Mouse (Mus musculus) ES-Bruce4 (cell line): ENCODE measurements around the gene Mknk1.

Source experiments
- CTCF ChIP-seq: IDR thresholded peaks from one replicate; pipeline ENCODE4 v1.8.1; 2011; ENCODE audit warnings: low read depth, low read length
- EP300 ChIP-seq: IDR thresholded peaks from 2 replicates; pipeline ENCODE4 v1.6.1; 2011; ENCODE audit warnings: low read depth, low read length; ENCODE audit not compliant: insufficient read depth
- POLR2A ChIP-seq: IDR thresholded peaks from one replicate; pipeline ENCODE4 v1.8.1; 2011; ENCODE audit warnings: low read length; ENCODE audit not compliant: insufficient read depth

- TF ChIP-seq CTCF (no peak), POLR2A (no peak), EP300 (no peak)
Observed at GRCm38 (mm10) chr4:115922688-115923087, 83.7 kb downstream of the Mknk1 start.
